Mouse (Mus musculus) erythroblast, embryonic 14.5 days (primary cell): ENCODE measurements around the gene Dnajc1.

Source experiments
- GATA1 ChIP-seq: IDR thresholded peaks from 2 replicates; pipeline ENCODE4 v1.6.1; 2012; ENCODE audit warnings: low read length, inconsistent platforms, mixed read lengths
- TAL1 ChIP-seq: IDR thresholded peaks from 3 replicates; pipeline ENCODE4 v1.6.1; 2012; ENCODE audit warnings: low read length, inconsistent platforms, mixed read lengths

- no peak for TF ChIP-seq GATA1
- no peak for TF ChIP-seq TAL1
These were observed 174.8 kb downstream of the Dnajc1 start for GRCm38 (mm10) chr2:18217867-18218266.
